Mouse (Mus musculus): ENCODE measurements around the gene Slit3.

DNA sequence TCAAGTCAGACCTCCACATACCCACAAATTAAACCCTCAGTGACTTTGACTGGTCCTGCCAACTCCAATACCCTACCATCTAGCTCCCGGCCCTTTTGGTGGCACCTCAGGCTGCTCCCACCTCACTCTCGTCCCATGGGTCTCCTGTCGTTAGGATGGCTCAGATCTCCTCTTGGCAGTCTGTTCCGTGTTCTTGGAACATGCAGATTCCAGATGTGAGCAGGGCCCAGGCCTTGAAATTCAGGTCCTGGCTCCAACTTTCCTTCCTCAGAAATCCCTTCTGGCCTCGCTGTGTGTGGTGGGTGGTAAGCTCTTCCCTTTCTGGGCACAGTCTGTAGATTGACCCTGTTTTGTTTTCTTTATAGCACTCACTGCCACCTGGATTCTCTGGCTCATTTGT, 127.1 kb downstream of the Slit3 start:
- TF ChIP-seq CTCF (IDR thresholded peaks at IDR 0.05; ENCODE audit: extremely low read depth, insufficient read length, insufficient replicate concordance, low read depth, low read length) (no peak), POLR2A (IDR thresholded peaks at IDR 0.05; ENCODE audit: low read depth, low read length) (no peak)
